Mouse (Mus musculus): ENCODE measurements around the gene 4932414N04Rik. TPM values are rescaled to one million over a fixed set of nuclear protein-coding genes. Genes with fewer than 3 reads are reported as not detected.

4932414N04Rik gene
- polyA plus RNA-seq, 1 experiment from 2014 or later = not detected

- no peaks in the 10 kb centered on the region for H3K27me3 ChIP-seq (ENCODE audit: low read depth, poor library complexity, severe bottlenecking)
- H3K27ac ChIP-seq = no peak overlapping the region
- H3K36me3 ChIP-seq = no peaks in the 10 kb centered on the region
- 89% methylated on average over 5 of the region's 5 CpGs for WGBS
- DNase-seq (ENCODE audit: low spot score) = no peak
- no peaks in the 10 kb centered on the region for H3K9me3 ChIP-seq (replicated peaks)
- H3K4me3 ChIP-seq = no peak overlapping the region
- H3K4me1 ChIP-seq = no peaks in the 10 kb centered on the region
Measured at GRCm38 (mm10) chr2:68792296-68792695, 136.0 kb downstream of the 4932414N04Rik start.

- Histone ChIP-seq H3K4me1 (no peaks in the 10 kb centered on the region), H3K27ac (no peak overlapping the region), H3K36me3 (no peaks in the 10 kb centered on the region), H3K9me3 (replicated peaks) (no peaks in the 10 kb centered on the region), H3K27me3 (ENCODE audit: low read depth, poor library complexity, severe bottlenecking) (no peaks in the 10 kb centered on the region), H3K4me3 (no peak overlapping the region)
- DNase-seq (ENCODE audit: low spot score) = no peak
- 67% methylated on average over 1 of the region's 1 CpGs for WGBS
Measured at GRCm38 (mm10) chr2:68793472-68793871, 137.2 kb downstream of the 4932414N04Rik start.

GRCm38 (mm10) chr2:68794181-68794580 is 137.9 kb downstream of the 4932414N04Rik start:
- no peak overlapping the region for H3K4me3 ChIP-seq
- WGBS = 93% methylated on average over 5 of the region's 5 CpGs
- no peaks in the 10 kb centered on the region for H3K9me3 ChIP-seq (replicated peaks)
- H3K27ac ChIP-seq = no peak overlapping the region
- DNase-seq (ENCODE audit: low spot score) = no peak
- H3K27me3 ChIP-seq (ENCODE audit: low read depth, poor library complexity, severe bottlenecking) = no peaks in the 10 kb centered on the region
- no peaks in the 10 kb centered on the region for H3K36me3 ChIP-seq
- H3K4me1 ChIP-seq = 0 out of 2 replicates have a peak, but pooled peaks cover 2% of the 10 kb centered on the region

DNA sequence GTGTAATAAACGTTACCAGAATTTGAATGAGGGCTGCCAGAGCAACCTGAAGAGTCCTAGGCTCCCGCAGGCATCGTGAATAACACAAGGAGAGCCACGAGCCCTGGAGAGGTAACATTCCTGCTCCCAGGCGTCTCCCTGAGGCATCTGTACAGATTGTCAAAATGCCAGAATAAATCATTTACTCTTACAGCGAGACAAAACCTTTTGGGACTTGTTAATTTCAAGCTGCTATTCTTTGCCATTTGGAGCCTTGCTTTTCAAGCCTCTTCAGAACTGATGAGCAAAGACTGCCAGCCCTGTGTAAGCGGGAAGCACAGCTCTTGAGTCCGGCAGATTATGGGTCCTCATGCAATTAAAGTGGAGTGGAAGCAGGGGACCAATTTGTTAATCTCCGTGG is 138.3 kb downstream of the 4932414N04Rik start:
- Histone ChIP-seq H3K4me3 (no peak overlapping the region), H3K36me3 (no peaks in the 10 kb centered on the region), H3K27ac (no peak overlapping the region), H3K27me3 (ENCODE audit: low read depth, poor library complexity, severe bottlenecking) (no peaks in the 10 kb centered on the region), H3K9me3 (replicated peaks) (no peaks in the 10 kb centered on the region), H3K4me1 (0 out of 2 replicates have a peak, but pooled peaks cover 2% of the 10 kb centered on the region)
- 66% methylated on average over 9 of the region's 9 CpGs for WGBS
- no peak for DNase-seq (ENCODE audit: low spot score)

GRCm38 (mm10) chr2:68796011-68796775 is 139.9 kb downstream of the 4932414N04Rik start:
- Histone ChIP-seq H3K4me3 (no peak overlapping the region), H3K36me3 (no peaks in the 10 kb centered on the region), H3K27me3 (ENCODE audit: low read depth, poor library complexity, severe bottlenecking) (no peaks in the 10 kb centered on the region), H3K27ac (no peak overlapping the region), H3K9me3 (replicated peaks) (no peaks in the 10 kb centered on the region), H3K4me1 (peaks cover 11% of the 10 kb centered on the region; the same call in 1 of the 2 replicates)
- WGBS = 73% methylated on average over 10 of the region's 10 CpGs
- DNase-seq (ENCODE audit: low spot score) = no peak

DNA sequence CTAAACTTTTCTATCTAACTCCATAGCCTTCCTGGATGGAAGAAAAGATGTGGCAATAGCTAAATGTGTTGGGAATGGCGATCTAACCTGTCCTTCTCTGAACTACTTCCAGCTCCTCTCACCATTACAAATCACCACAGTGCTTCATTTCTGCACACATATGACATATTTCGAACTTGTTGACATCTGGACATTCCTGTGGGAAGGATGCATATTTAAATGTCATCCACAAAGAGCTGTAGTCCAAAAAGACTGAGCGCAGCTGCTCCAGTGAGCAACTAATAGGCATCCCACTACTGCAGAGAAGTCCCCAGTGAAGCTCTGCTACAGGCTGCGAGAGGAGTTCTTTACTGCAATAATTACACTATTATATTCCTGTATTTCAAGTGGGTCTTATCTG is 140.8 kb downstream of the 4932414N04Rik start:
- Histone ChIP-seq H3K4me3 (no peak overlapping the region), H3K4me1 (peaks cover 11% of the 10 kb centered on the region; the same call in 1 of the 2 replicates)

More for the DNA sequence above, 140.8 kb downstream of the 4932414N04Rik start:
- no peak for DNase-seq (ENCODE audit: low spot score)
- Histone ChIP-seq H3K9me3 (replicated peaks) (no peaks in the 10 kb centered on the region), H3K27ac (no peak overlapping the region), H3K36me3 (no peaks in the 10 kb centered on the region), H3K27me3 (ENCODE audit: low read depth, poor library complexity, severe bottlenecking) (peaks cover 4% of the 10 kb centered on the region; the same call in 1 of the 2 replicates)
- WGBS = 92% methylated on average over 4 of the region's 4 CpGs

Other genes with a start within 250 kb of the 4932414N04Rik start
- gene Stk39, start 184.2 kb upstream of the 4932414N04Rik start, polyA plus RNA-seq (2016; fragmentation: Nextera tagmentation; extraction: Ambion mirVana) = 22.1 and 27.9 TPM in 2 replicates
- not detected in 2 replicates for gene 4933409G03Rik, start 74.1 kb upstream of the 4932414N04Rik start, polyA plus RNA-seq (2016; fragmentation: Nextera tagmentation; extraction: Ambion mirVana)
- 25.4 and 25.6 TPM in 2 replicates for gene Cers6, start 205.0 kb downstream of the 4932414N04Rik start, polyA plus RNA-seq (2016; fragmentation: Nextera tagmentation; extraction: Ambion mirVana)

All from limb, embryonic 10.5 days (tissue).